Mouse (Mus musculus) left cerebral cortex, postnatal 14 days (tissue): Measurements from ENCODE around the gene Cxcl17. TPM values are rescaled to one million over a fixed set of nuclear protein-coding genes. Genes with fewer than 3 reads are reported as not detected.
A peak's percentile ranks its signal among the peaks of the same experiment; 100 is the strongest.

Source experiments
- DNase-seq, 2 experiments: peaks; one replicate each; pipeline ENCODE4 v3.0.0; 2021 to 2022; ENCODE audit warnings: low spot score in 2 of 2, mixed read lengths in 1 of 2
- intact Hi-C: fragments of 180-260 bp; cut with DNase I; formaldehyde crosslinking; loops from one replicate; pipeline ENCODE4 v1.15.1; 2025
- total RNA-seq, 2 experiments: library from RNA; stranded (reverse); gene quantifications; 2 replicates each; pipeline ENCODE4 v1.2.3; 2021

The Cxcl17 gene
- total RNA-seq, 2 experiments from 2014 or later, result not detected

GRCm38 (mm10) chr7:25394754-25395153 lies 17.9 kb downstream of the Cxcl17 start:
- DNase-seq, result no peak
- intact Hi-C loops, result no loop called here

- intact Hi-C loops, result no loop called here
- DNase-seq, result no peak
These were observed 19.1 kb downstream of the Cxcl17 start for GRCm38 (mm10) chr7:25393451-25394210.

- intact Hi-C loops, result no loop called here
These were observed 19.8 kb downstream of the Cxcl17 start for GRCm38 (mm10) chr7:25392851-25393250.

GRCm38 (mm10) chr7:25391856-25392453 lies 20.7 kb downstream of the Cxcl17 start:
- intact Hi-C loops, result no loop called here
- no peak for DNase-seq

More at GRCm38 (mm10) chr7:25392851-25393250, 19.8 kb downstream of the Cxcl17 start:
- no peak for DNase-seq

GRCm38 (mm10) chr7:25390986-25391385 lies 21.7 kb downstream of the Cxcl17 start:
- no peak for DNase-seq
- intact Hi-C loops, result no loop called here

- DNase-seq, result no peak
- intact Hi-C loops, result no loop called here
These were observed 22.5 kb downstream of the Cxcl17 start for GRCm38 (mm10) chr7:25390054-25390770.

- intact Hi-C loops, result no loop called here
- no peak for DNase-seq
These were observed 23.8 kb downstream of the Cxcl17 start for GRCm38 (mm10) chr7:25388916-25389315.

GRCm38 (mm10) chr7:25387811-25388440 lies 24.8 kb downstream of the Cxcl17 start:
- DNase-seq, result no peak
- intact Hi-C loops, result no loop called here

- DNase-seq, result peak; percentile 48 to 65
- intact Hi-C loops, result no loop called here
These were observed 26.7 kb downstream of the Cxcl17 start for GRCm38 (mm10) chr7:25385850-25386555.

GRCm38 (mm10) chr7:25385259-25385658 lies 27.4 kb downstream of the Cxcl17 start:
- intact Hi-C loops, result no loop called here
- DNase-seq, result no peak

- no peak for DNase-seq
- intact Hi-C loops, result no loop called here
These were observed 27.9 kb downstream of the Cxcl17 start for GRCm38 (mm10) chr7:25384818-25385217.

- DNase-seq, result no peak
- intact Hi-C loops, result no loop called here
These were observed 28.4 kb downstream of the Cxcl17 start for GRCm38 (mm10) chr7:25384318-25384717.

GRCm38 (mm10) chr7:25383891-25384290 lies 28.8 kb downstream of the Cxcl17 start:
- DNase-seq, result no peak
- intact Hi-C loops, result no loop called here

GRCm38 (mm10) chr7:25383385-25383784 lies 29.3 kb downstream of the Cxcl17 start:
- no peak for DNase-seq
- intact Hi-C loops, result no loop called here

GRCm38 (mm10) chr7:25382541-25382940 lies 30.1 kb downstream of the Cxcl17 start:
- intact Hi-C loops, result no loop called here
- no peak for DNase-seq

- no peak for DNase-seq
- intact Hi-C loops, result no loop called here
These were observed 31.4 kb downstream of the Cxcl17 start for GRCm38 (mm10) chr7:25381284-25381680.

- intact Hi-C loops, result no loop called here
- no peak for DNase-seq
These were observed 32.0 kb downstream of the Cxcl17 start for GRCm38 (mm10) chr7:25380392-25381283.

GRCm38 (mm10) chr7:25379551-25380351 lies 32.9 kb downstream of the Cxcl17 start:
- peak; percentile 54 to 60 for DNase-seq

More at GRCm38 (mm10) chr7:25379551-25380351, 32.9 kb downstream of the Cxcl17 start:
- intact Hi-C loops, result loop anchor here (5.0 kb wide), 1 partner anchor 57 kb away; no protein-coding TSS in a partner anchor
